Mouse (Mus musculus) central nervous system, embryonic 18 days (tissue): ENCODE results near the gene Tm6sf1. TPM values are rescaled to one million over a fixed set of nuclear protein-coding genes. Genes with fewer than 3 reads are reported as not detected.

ENCODE experiments used
- polyA plus RNA-seq: library from polyadenylated mRNA; depleted of rRNA; stranded (reverse); fragments of >200 nt; gene quantifications from 2 replicates; pipeline ENCODE4 v1.2.3, GENCODE M21; 2012; rRNA removed

Tm6sf1 gene
- polyA plus RNA-seq: 15.6 and 20.8 TPM in 2 replicates

GRCm38 (mm10) chr7:81858968-81859721, at the start of gene Tm6sf1:
Gene Tm6sf1 (plus strand): TSS chr7:81859001.

DNA sequence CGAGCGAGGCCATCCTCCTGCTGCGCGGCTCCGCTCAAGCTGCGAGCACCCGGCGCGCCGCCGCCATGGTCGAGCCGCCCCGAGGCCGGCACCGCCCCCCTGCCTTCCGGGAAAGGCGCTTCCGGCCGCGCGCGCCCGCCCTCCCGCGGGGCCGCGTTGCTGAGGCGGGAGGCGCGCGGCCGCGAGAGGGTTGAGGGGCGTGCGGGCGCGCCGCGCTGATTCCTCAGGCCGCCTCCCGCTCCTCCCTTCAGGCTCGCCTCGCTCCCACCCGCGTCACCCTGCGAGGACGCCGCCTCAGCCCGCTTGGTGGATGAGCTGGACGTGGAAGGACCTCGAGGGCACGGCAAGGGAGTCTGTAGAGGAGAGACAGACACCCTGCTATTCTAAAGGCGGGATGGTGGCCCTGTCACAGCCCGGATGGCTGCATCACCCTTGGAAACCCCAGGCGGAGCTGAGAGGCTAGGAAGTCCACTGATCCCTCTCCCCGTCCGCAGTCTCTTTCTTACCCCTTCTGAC, 29.4 kb upstream of the Tm6sf1 start, which contains the start of gene Btbd1:
Gene Btbd1, minus strand, starts transcription at position 53 of the 516 bp plus-strand sequence.

DNA sequence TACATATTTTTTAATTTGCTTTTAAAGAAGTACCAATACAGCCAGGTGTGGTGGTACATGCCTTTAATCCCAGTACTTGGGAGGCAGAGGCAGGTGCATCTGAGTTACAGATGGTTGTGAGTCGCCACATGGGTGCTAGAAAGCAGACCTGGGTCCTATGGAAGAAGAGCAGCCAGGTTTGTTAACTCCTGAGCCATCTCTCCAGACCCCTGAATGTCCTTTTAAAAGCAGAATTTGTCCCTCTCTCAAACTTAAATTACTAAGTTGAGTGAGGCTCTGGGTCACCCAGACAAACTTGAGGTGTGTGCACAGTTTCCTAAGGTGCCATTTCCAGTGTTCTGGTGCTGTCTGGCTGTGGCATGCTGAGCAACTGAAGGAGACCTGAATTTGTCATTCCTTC, 3.1 kb upstream of the Tm6sf1 start, which contains the start of gene Gm10160:
Gene Gm10160, minus strand, starts transcription at position 101 of the 400 bp plus-strand sequence.

Other genes with a start within 250 kb of the Tm6sf1 start
- gene Homer2, start 151.5 kb upstream of the Tm6sf1 start, polyA plus RNA-seq: 19.1 and 20.1 TPM in 2 replicates
- 74.8 and 81.6 TPM in 2 replicates for gene Ramac, start 96.1 kb upstream of the Tm6sf1 start, polyA plus RNA-seq
- gene 3110040N11Rik, start 69.5 kb upstream of the Tm6sf1 start, polyA plus RNA-seq: 59.3 and 61.7 TPM in 2 replicates
- gene Btbd1, start 29.6 kb upstream of the Tm6sf1 start, polyA plus RNA-seq: 97.3 and 104 TPM in 2 replicates
- gene Gm10160, start 3.2 kb upstream of the Tm6sf1 start, polyA plus RNA-seq: not detected in 2 replicates
- 67.0 and 68.7 TPM in 2 replicates for gene Hdgfl3, start 75.5 kb downstream of the Tm6sf1 start, polyA plus RNA-seq
- 0.22 and 0.24 TPM in 2 replicates for gene Bnc1, start 133.3 kb downstream of the Tm6sf1 start, polyA plus RNA-seq